12 mouse cellular contexts compared by ENCODE assay signal in the genomic region with DNA sequence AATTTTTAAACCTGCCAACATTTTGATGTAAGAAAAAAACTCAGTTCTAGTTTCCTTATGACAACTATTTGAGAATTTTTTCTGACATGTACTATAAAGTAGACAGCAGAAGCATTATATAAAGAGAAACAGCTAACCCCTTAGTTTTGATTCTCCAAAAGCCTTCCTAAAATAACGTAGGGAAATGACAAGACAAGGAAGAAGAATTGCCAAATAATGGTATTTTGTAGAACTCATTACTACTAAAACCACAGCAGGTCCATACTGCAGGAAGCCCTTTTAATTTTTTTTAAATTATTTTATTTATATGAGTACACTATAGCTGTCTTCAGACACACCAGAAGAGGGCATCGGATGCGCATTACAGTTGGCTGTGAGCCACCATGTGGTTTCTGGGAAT. TPM values are rescaled to one million over a fixed set of nuclear protein-coding genes. Genes with fewer than 3 reads are reported as not detected.
"Had no signal": no experiment of that assay in that cellular context is flagged by ENCODE, and none has a peak within 500 bp of the region (broad histone marks: within the 10 kb centered on the region; RNA-seq: fewer than 3 reads in every experiment).

No protein-coding gene starts in this region.

- DNase-seq: lung, adult 18-20 months; lung, embryonic 14.5 days; lung, postnatal 10 days; lung, postnatal 4 days; midbrain, embryonic 14.5 days; right cerebral cortex, postnatal 14 days; thymus, adult 18-20 months; thymus, postnatal 14 days; thymus, postnatal 36 days had no signal

- ATAC-seq: midbrain, embryonic 16.5 days had no signal

RNA-seq across cellular contexts. Expression of gene Zar1, which starts 29.8 kb away (rescaled TPM):
- total RNA-seq: megakaryocyte progenitor cell, adult 5-6 weeks; megakaryocyte-erythroid progenitor cell, adult 5-6 weeks had no signal

RNA-seq across cellular contexts. Expression of gene Gm5868, which starts 36.1 kb away (rescaled TPM):
- total RNA-seq: megakaryocyte progenitor cell, adult 5-6 weeks; megakaryocyte-erythroid progenitor cell, adult 5-6 weeks had no signal

RNA-seq across cellular contexts. Expression of gene Corin, which starts 46.9 kb away (rescaled TPM):
- total RNA-seq: megakaryocyte progenitor cell, adult 5-6 weeks; megakaryocyte-erythroid progenitor cell, adult 5-6 weeks had no signal
